Mouse (Mus musculus): ENCODE results near the gene Cflar. TPM values are rescaled to one million over a fixed set of nuclear protein-coding genes. Genes with fewer than 3 reads are reported as not detected.
"Not testable (repeated sequence)": the region's sequence is repeated elsewhere in the genome, so short reads cannot be mapped to it uniquely, and the experiment has no call there.

The Cflar gene
- polyA plus RNA-seq, 1 experiment from 2014 or later, result 28.9 TPM

- no peaks in the 10 kb centered on the region for H3K36me3 ChIP-seq (ENCODE audit: control insufficient read depth, insufficient read depth)
- H3K4me2 ChIP-seq (replicated peaks; ENCODE audit: low read depth), result no peak overlapping the region
- no peak overlapping the region for H3K27ac ChIP-seq (ENCODE audit: low read depth, low read length)
- H3K4me1 ChIP-seq (replicated peaks; ENCODE audit: control insufficient read depth, insufficient read depth, low read length), result no peaks in the 10 kb centered on the region
- H3K9me3 ChIP-seq (ENCODE audit: control insufficient read depth), result no peaks in the 10 kb centered on the region
- H3K9ac ChIP-seq (ENCODE audit: low read depth, low read length), result no peak overlapping the region
- no peak for ATAC-seq
- TF ChIP-seq CTCF (IDR thresholded peaks at IDR 0.05; ENCODE audit: low read depth), result no peak
- H3K27me3 ChIP-seq (replicated peaks; ENCODE audit: control insufficient read depth, insufficient read depth, low read length), result no peaks in the 10 kb centered on the region
- no peak overlapping the region for H3K4me3 ChIP-seq (ENCODE audit: low read depth, low read length)
- 86% methylated on average over 3 of the region's 3 CpGs for WGBS
Measured at GRCm38 (mm10) chr1:58675011-58675410, 36.3 kb upstream of the Cflar start.

GRCm38 (mm10) chr1:58677575-58677974, 33.7 kb upstream of the Cflar start:
- Histone ChIP-seq H3K4me3 (ENCODE audit: low read depth, low read length) (no peak overlapping the region), H3K4me1 (replicated peaks; ENCODE audit: control insufficient read depth, insufficient read depth, low read length) (no peaks in the 10 kb centered on the region), H3K9me3 (ENCODE audit: control insufficient read depth) (no peaks in the 10 kb centered on the region), H3K27me3 (replicated peaks; ENCODE audit: control insufficient read depth, insufficient read depth, low read length) (no peaks in the 10 kb centered on the region), H3K9ac (ENCODE audit: low read depth, low read length) (no peak overlapping the region), H3K4me2 (replicated peaks; ENCODE audit: low read depth) (no peak overlapping the region), H3K27ac (ENCODE audit: low read depth, low read length) (no peak overlapping the region), H3K36me3 (ENCODE audit: control insufficient read depth, insufficient read depth) (no peaks in the 10 kb centered on the region)
- no peak for ATAC-seq
- TF ChIP-seq CTCF (IDR thresholded peaks at IDR 0.05; ENCODE audit: low read depth), result peak; percentile 74
- 83% methylated on average over 1 of the region's 1 CpGs for WGBS

- not testable (repeated sequence) for H3K27ac ChIP-seq (ENCODE audit: low read depth, low read length); H3K4me1 ChIP-seq (replicated peaks; ENCODE audit: control insufficient read depth, insufficient read depth, low read length)
Measured at GRCm38 (mm10) chr1:58678412-58678811, 32.9 kb upstream of the Cflar start.

GRCm38 (mm10) chr1:58689426-58689825, 21.9 kb upstream of the Cflar start:
- H3K9me3 ChIP-seq (ENCODE audit: control insufficient read depth), result no peaks in the 10 kb centered on the region
- ATAC-seq, result no peak

More at GRCm38 (mm10) chr1:58678412-58678811, 32.9 kb upstream of the Cflar start:
- WGBS, result 62% methylated on average over 5 of the region's 5 CpGs
- not testable (repeated sequence) for H3K9me3 ChIP-seq (ENCODE audit: control insufficient read depth); H3K36me3 ChIP-seq (ENCODE audit: control insufficient read depth, insufficient read depth); ATAC-seq; H3K9ac ChIP-seq (ENCODE audit: low read depth, low read length); H3K4me2 ChIP-seq (replicated peaks; ENCODE audit: low read depth); H3K4me3 ChIP-seq (ENCODE audit: low read depth, low read length); H3K27me3 ChIP-seq (replicated peaks; ENCODE audit: control insufficient read depth, insufficient read depth, low read length)

GRCm38 (mm10) chr1:58690006-58690744, 21.1 kb upstream of the Cflar start:
- ATAC-seq, result peak; percentile 71
- H3K9ac ChIP-seq (ENCODE audit: low read depth, low read length), result no peak overlapping the region
- WGBS, result 47% methylated on average over 6 of the region's 6 CpGs
- peak overlapping the region; percentile 90 for H3K27ac ChIP-seq (ENCODE audit: low read depth, low read length)
- H3K4me1 ChIP-seq (replicated peaks; ENCODE audit: control insufficient read depth, insufficient read depth, low read length), result no peaks in the 10 kb centered on the region; the same call in 1 of the 2 replicates
- no peaks in the 10 kb centered on the region for H3K36me3 ChIP-seq (ENCODE audit: control insufficient read depth, insufficient read depth)
- no peaks in the 10 kb centered on the region for H3K9me3 ChIP-seq (ENCODE audit: control insufficient read depth)
- H3K27me3 ChIP-seq (replicated peaks; ENCODE audit: control insufficient read depth, insufficient read depth, low read length), result no peaks in the 10 kb centered on the region
- 0 out of 2 replicates have a peak overlapping the region, but pooled peaks have one; percentile 30 for H3K4me2 ChIP-seq (replicated peaks; ENCODE audit: low read depth)
- no peak for TF ChIP-seq CTCF (IDR thresholded peaks at IDR 0.05; ENCODE audit: low read depth)
- H3K4me3 ChIP-seq (ENCODE audit: low read depth, low read length), result no peak overlapping the region

More at GRCm38 (mm10) chr1:58689426-58689825, 21.9 kb upstream of the Cflar start:
- Histone ChIP-seq H3K9ac (ENCODE audit: low read depth, low read length) (no peak overlapping the region), H3K4me2 (replicated peaks; ENCODE audit: low read depth) (no peak overlapping the region), H3K4me3 (ENCODE audit: low read depth, low read length) (no peak overlapping the region), H3K27ac (ENCODE audit: low read depth, low read length) (no peak overlapping the region), H3K27me3 (replicated peaks; ENCODE audit: control insufficient read depth, insufficient read depth, low read length) (no peaks in the 10 kb centered on the region), H3K4me1 (replicated peaks; ENCODE audit: control insufficient read depth, insufficient read depth, low read length) (no peaks in the 10 kb centered on the region; the same call in 1 of the 2 replicates), H3K36me3 (ENCODE audit: control insufficient read depth, insufficient read depth) (no peaks in the 10 kb centered on the region)
- WGBS, result 86% methylated on average over 1 of the region's 1 CpGs
- TF ChIP-seq CTCF (IDR thresholded peaks at IDR 0.05; ENCODE audit: low read depth), result no peak

- not testable (repeated sequence) for H3K9ac ChIP-seq (ENCODE audit: low read depth, low read length); H3K4me1 ChIP-seq (replicated peaks; ENCODE audit: control insufficient read depth, insufficient read depth, low read length); H3K4me3 ChIP-seq (ENCODE audit: low read depth, low read length); H3K9me3 ChIP-seq (ENCODE audit: control insufficient read depth); H3K27me3 ChIP-seq (replicated peaks; ENCODE audit: control insufficient read depth, insufficient read depth, low read length); H3K36me3 ChIP-seq (ENCODE audit: control insufficient read depth, insufficient read depth)
- Histone ChIP-seq H3K27ac (ENCODE audit: low read depth, low read length) (peak overlapping the region; percentile 90), H3K4me2 (replicated peaks; ENCODE audit: low read depth) (0 out of 2 replicates have a peak overlapping the region, but pooled peaks have one; percentile 30)
- peak; percentile 91 for ATAC-seq
- 37% methylated on average over 2 of the region's 3 CpGs for WGBS
Measured at GRCm38 (mm10) chr1:58690834-58691488, 20.3 kb upstream of the Cflar start.

GRCm38 (mm10) chr1:58691718-58692117, 19.6 kb upstream of the Cflar start:
- not testable (repeated sequence) for H3K4me2 ChIP-seq (replicated peaks; ENCODE audit: low read depth); H3K4me1 ChIP-seq (replicated peaks; ENCODE audit: control insufficient read depth, insufficient read depth, low read length); H3K36me3 ChIP-seq (ENCODE audit: control insufficient read depth, insufficient read depth); H3K27me3 ChIP-seq (replicated peaks; ENCODE audit: control insufficient read depth, insufficient read depth, low read length); H3K9ac ChIP-seq (ENCODE audit: low read depth, low read length); H3K4me3 ChIP-seq (ENCODE audit: low read depth, low read length); H3K9me3 ChIP-seq (ENCODE audit: control insufficient read depth)
- peak overlapping the region; percentile 79 for H3K27ac ChIP-seq (ENCODE audit: low read depth, low read length)
- ATAC-seq, result peak; percentile 59; the same call in 1 of the 2 replicates
- WGBS, result 50% methylated on average over 1 of the region's 1 CpGs

Measured in intestine, postnatal 0 days (tissue).